Mouse (Mus musculus): Measurements from ENCODE around the gene Hist1h2ak. TPM values are rescaled to one million over a fixed set of nuclear protein-coding genes. Genes with fewer than 3 reads are reported as not detected.

Hist1h2ak gene
- polyA plus RNA-seq, 1 experiment from 2014 or later, result 26.1 TPM

DNA sequence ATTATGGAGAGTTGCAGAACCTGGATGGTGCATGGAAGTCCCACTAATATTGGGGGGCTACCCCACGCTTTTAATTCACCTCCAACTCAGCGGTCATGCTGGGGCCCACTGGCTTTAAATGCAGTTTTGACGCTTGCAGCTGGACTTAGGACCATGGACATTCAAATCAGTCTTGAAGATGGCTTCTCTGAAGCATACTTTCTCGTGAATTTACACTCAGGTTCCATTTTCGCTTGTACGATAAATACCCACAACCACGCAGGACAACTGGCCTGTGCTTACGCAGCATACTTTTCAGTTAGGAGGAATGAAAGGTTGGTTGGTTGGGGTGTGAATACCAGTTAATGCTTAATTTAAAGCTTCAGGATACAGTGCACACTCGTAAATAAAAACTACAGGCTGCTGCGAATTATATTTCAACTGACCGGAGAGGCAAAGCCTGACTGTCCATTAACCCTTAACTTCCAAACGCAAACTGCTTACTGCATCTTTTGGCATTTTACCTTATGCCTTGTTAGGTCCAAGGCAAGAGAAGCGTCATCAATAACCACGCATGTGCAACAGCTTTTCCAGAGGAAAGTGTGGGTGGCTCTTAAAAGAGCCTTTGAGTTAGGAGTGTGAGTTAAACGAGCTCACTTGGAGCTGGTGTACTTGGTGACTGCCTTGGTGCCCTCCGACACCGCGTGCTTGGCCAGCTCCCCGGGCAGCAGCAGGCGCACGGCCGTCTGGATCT is 38.3 kb downstream of the Hist1h2ak start:
- peak overlapping the region; percentile 69 for H3K4me2 ChIP-seq
- H3K27me3 ChIP-seq, result no peaks in the 10 kb centered on the region
- H3K9me3 ChIP-seq, result no peaks in the 10 kb centered on the region
- H3K4me1 ChIP-seq, result peaks cover 22% of the 10 kb centered on the region
- H3K9ac ChIP-seq, result peak overlapping the region; percentile 28; the same call in 1 of the 2 replicates
- no peaks in the 10 kb centered on the region for H3K36me3 ChIP-seq
- no peak for ATAC-seq (ENCODE audit: insufficient number of reproducible peaks, low FRiP score, low TSS enrichment, low read depth)
- H3K4me3 ChIP-seq, result peak overlapping the region; percentile 44
- under 1% methylated on average over 22 of the region's 22 CpGs for WGBS
- H3K27ac ChIP-seq, result peak overlapping the region; percentile 89

DNA sequence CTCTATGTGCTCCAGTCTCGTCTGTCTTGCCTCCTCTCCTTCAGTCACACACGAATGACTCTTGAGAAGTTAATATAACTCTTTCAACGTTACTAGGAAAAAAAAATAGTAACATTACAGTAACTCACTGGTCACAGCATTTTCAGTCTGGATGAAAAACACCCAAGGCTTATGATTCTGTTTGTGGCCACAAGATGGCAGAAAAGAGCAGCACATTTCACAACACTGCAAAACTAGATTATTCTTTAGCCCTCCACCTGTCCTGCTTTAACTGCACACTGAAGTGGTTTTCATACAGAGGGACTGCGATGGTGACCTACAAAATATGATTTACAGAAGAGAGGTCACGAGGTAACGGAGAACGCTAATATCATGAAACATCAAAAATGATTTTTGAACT is 38.9 kb downstream of the Hist1h2ak start:
- peak overlapping the region; percentile 44 for H3K4me3 ChIP-seq
- no peak overlapping the region for H3K9ac ChIP-seq
- no peaks in the 10 kb centered on the region for H3K27me3 ChIP-seq
- 2% methylated on average over 7 of the region's 7 CpGs for WGBS
- H3K36me3 ChIP-seq, result no peaks in the 10 kb centered on the region
- H3K9me3 ChIP-seq, result no peaks in the 10 kb centered on the region
- H3K4me1 ChIP-seq, result peaks cover 22% of the 10 kb centered on the region
- H3K4me2 ChIP-seq, result peak overlapping the region; percentile 69
- no peak for ATAC-seq (ENCODE audit: insufficient number of reproducible peaks, low FRiP score, low TSS enrichment, low read depth)
- H3K27ac ChIP-seq, result peak overlapping the region; percentile 89

DNA sequence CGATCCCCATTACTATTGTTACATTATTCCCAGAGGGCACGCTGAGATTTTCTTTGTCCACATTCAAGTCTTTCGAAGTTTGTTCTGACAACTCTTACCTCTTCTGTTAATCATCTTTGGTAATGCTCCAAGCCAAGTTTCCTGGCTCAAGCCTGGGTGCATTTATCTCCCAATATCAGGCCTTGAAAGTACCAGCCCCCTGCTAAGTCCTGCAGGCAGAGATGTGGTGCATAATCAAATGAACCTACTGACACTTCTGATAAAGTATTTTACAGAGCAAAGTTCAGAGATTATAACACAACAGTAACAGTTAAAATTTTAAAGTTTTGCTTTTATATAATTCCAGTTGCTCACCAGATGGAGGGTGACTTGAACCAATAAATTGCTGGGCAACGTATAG is 41.9 kb downstream of the Hist1h2ak start:
- H3K4me2 ChIP-seq, result peak overlapping the region; percentile 52
- H3K27ac ChIP-seq, result no peak overlapping the region; the same call in 1 of the 2 replicates
- no peaks in the 10 kb centered on the region for H3K27me3 ChIP-seq
- no peaks in the 10 kb centered on the region for H3K9me3 ChIP-seq
- no peak for ATAC-seq (ENCODE audit: insufficient number of reproducible peaks, low FRiP score, low TSS enrichment, low read depth)
- H3K4me3 ChIP-seq, result peak overlapping the region; percentile 68
- H3K36me3 ChIP-seq, result no peaks in the 10 kb centered on the region
- peaks cover 9% of the 10 kb centered on the region for H3K4me1 ChIP-seq
- H3K9ac ChIP-seq, result no peak overlapping the region
- WGBS, result 28% methylated on average over 4 of the region's 4 CpGs

DNA sequence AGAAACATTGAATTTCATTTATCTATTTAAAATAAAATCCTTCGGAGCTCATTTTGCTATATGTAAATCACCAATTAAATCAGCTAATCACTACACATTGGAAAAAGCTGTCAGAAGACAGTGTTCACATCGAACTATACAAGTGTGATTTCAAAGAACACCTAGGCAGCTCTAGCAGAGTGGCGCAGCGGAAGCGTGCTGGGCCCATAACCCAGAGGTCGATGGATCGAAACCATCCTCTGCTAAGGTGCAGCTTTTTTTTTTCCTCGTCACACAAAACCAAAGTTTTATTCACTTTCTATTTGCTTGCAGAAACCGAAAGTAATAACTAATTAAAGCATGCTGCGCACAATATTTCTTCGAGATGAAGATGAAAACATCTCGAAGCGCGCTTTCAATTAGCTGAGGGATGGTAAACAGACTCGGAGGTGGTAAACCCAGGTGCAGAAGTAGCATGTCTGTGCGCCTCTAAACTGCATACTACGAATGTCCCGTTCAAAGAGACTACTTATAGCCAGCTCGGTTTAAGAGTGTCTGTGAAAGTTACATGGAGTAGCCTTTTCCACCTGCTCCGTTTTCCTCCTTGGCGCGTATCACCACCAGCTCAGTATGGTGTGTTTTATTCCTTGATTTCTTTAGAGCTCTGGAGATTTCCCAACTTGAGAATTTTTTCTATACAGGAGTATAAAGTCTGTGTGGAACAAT is 42.7 kb downstream of the Hist1h2ak start:
- ATAC-seq (ENCODE audit: insufficient number of reproducible peaks, low FRiP score, low TSS enrichment, low read depth), result peak; percentile 81
- Histone ChIP-seq H3K9ac (0 out of 2 replicates have a peak overlapping the region, but pooled peaks have one; percentile 18), H3K4me2 (peak overlapping the region; percentile 52), H3K27ac (peak overlapping the region; percentile 68), H3K36me3 (no peaks in the 10 kb centered on the region), H3K27me3 (no peaks in the 10 kb centered on the region), H3K4me1 (peaks cover 9% of the 10 kb centered on the region), H3K4me3 (peak overlapping the region; percentile 68), H3K9me3 (no peaks in the 10 kb centered on the region)
- 3% methylated on average over 22 of the region's 22 CpGs for WGBS

DNA sequence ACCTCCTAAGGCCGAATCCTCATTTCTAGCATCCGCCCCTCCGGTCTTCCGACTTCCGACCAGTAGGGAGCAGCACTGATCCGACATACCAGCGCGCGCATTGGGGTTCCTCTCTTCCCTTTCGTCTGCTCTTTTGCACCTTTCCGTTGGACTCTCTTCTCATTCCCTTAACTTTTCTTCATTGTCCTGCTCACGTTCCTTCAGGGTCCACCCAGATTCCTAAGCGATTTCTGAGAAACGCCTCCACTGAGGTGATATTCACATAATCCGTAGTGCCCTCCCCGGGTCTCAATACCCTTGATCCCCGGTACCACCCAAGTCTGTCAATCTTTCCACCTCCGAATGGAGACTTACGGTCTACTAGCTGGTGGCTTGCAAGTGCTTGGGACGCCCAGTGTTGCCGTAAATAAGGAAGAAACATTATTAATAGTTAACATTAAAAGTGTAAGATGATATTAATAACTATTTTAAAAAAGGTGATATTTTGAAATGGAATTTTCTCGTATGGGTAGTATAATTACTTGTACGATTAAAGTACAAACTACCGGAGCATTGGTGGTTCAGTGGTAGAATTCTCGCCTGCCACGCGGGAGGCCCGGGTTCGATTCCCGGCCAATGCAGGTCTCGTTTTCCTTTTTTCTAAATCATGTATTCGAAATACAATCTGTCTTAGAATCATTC is 43.5 kb downstream of the Hist1h2ak start:
- H3K36me3 ChIP-seq, result no peaks in the 10 kb centered on the region
- peak overlapping the region; percentile 91 for H3K27ac ChIP-seq
- no peaks in the 10 kb centered on the region for H3K9me3 ChIP-seq
- peaks cover 4% of the 10 kb centered on the region for H3K4me1 ChIP-seq
- under 1% methylated on average over 32 of the region's 32 CpGs for WGBS
- no peaks in the 10 kb centered on the region for H3K27me3 ChIP-seq
- H3K9ac ChIP-seq, result peak overlapping the region; percentile 44; the same call in 1 of the 2 replicates
- peak overlapping the region; percentile 68 for H3K4me3 ChIP-seq
- peak overlapping the region; percentile 30; the same call in 1 of the 2 replicates for H3K4me2 ChIP-seq
- peak; percentile 83 for ATAC-seq (ENCODE audit: insufficient number of reproducible peaks, low FRiP score, low TSS enrichment, low read depth)

DNA sequence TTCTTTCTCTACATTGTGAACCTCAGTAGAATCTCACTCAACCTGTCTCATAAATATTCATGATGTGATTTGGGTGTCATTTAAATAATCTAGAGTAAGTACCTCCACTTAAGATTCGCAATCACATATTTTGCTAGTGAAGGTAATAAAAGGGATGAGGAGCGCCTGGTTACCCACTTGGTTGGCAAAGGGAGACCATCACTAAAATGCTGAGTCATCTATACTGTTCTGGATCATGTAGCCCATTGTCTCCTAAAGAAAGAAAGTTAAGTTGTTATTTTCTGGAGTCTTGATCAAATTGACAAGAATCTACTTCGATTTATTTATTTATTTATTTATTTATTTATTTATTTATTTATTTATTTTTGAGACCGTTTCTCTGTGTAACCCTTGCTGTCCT is 47.0 kb downstream of the Hist1h2ak start:
- Histone ChIP-seq H3K36me3 (no peaks in the 10 kb centered on the region), H3K27ac (no peak overlapping the region), H3K4me2 (no peak overlapping the region), H3K4me3 (no peak overlapping the region), H3K4me1 (no peaks in the 10 kb centered on the region), H3K9ac (no peak overlapping the region), H3K27me3 (no peaks in the 10 kb centered on the region), H3K9me3 (no peaks in the 10 kb centered on the region)
- WGBS, result 73% methylated on average over 4 of the region's 4 CpGs
- ATAC-seq (ENCODE audit: insufficient number of reproducible peaks, low FRiP score, low TSS enrichment, low read depth), result no peak

Small RNAs within 50 kb of the gene (microRNA-seq; reads per million reads assigned to microRNA genes)
- gene Gm44346 (not detected), gene Gm44357 (not detected), gene Gm44367 (not detected), gene Gm44454 (not detected)

Other genes with a start within 250 kb of the Hist1h2ak start
- gene Zkscan8, start 222.7 kb downstream of the Hist1h2ak start, polyA plus RNA-seq (2015; fragmentation: Nextera tagmentation; extraction: Ambion mirVana), result 6.1 TPM in 2 replicates
- gene Olfr1366, start 211.0 kb downstream of the Hist1h2ak start, polyA plus RNA-seq (2015; fragmentation: Nextera tagmentation; extraction: Ambion mirVana), result 0.17 and 0.18 TPM in 2 replicates
- gene Olfr1535, start 193.9 kb downstream of the Hist1h2ak start, polyA plus RNA-seq (2015; fragmentation: Nextera tagmentation; extraction: Ambion mirVana), result not detected in 2 replicates
- not detected in 2 replicates for gene Olfr1364, start 172.1 kb downstream of the Hist1h2ak start, polyA plus RNA-seq (2015; fragmentation: Nextera tagmentation; extraction: Ambion mirVana)
- gene Olfr1362, start 139.8 kb downstream of the Hist1h2ak start, polyA plus RNA-seq (2015; fragmentation: Nextera tagmentation; extraction: Ambion mirVana), result not detected in 2 replicates
- not detected in 2 replicates for gene Olfr11, start 111.3 kb downstream of the Hist1h2ak start, polyA plus RNA-seq (2015; fragmentation: Nextera tagmentation; extraction: Ambion mirVana)
- gene Olfr1361, start 90.4 kb downstream of the Hist1h2ak start, polyA plus RNA-seq (2015; fragmentation: Nextera tagmentation; extraction: Ambion mirVana), result not detected in 2 replicates
- not detected in 2 replicates for gene Olfr1360, start 76.4 kb downstream of the Hist1h2ak start, polyA plus RNA-seq (2015; fragmentation: Nextera tagmentation; extraction: Ambion mirVana)
- gene Olfr1359, start 55.7 kb downstream of the Hist1h2ak start, polyA plus RNA-seq (2015; fragmentation: Nextera tagmentation; extraction: Ambion mirVana), result not detected in 2 replicates
- gene Hist1h2bl, start 37.7 kb downstream of the Hist1h2ak start, polyA plus RNA-seq (2015; fragmentation: Nextera tagmentation; extraction: Ambion mirVana), result 0.96 and 1.2 TPM in 2 replicates
- gene Hist1h2ai, start 37.4 kb downstream of the Hist1h2ak start, polyA plus RNA-seq (2015; fragmentation: Nextera tagmentation; extraction: Ambion mirVana), result 17.1 and 23.9 TPM in 2 replicates
- gene Hist1h3h, start 36.2 kb downstream of the Hist1h2ak start, polyA plus RNA-seq (2015; fragmentation: Nextera tagmentation; extraction: Ambion mirVana), result 3.5 and 7.6 TPM in 2 replicates
- gene Hist1h2bm, start 31.8 kb downstream of the Hist1h2ak start, polyA plus RNA-seq (2015; fragmentation: Nextera tagmentation; extraction: Ambion mirVana), result 2.5 and 4.5 TPM in 2 replicates
- 1.1 and 1.2 TPM in 2 replicates for gene Hist1h4j, start 18.8 kb downstream of the Hist1h2ak start, polyA plus RNA-seq (2015; fragmentation: Nextera tagmentation; extraction: Ambion mirVana)
- 4.1 TPM in 1 of 2 replicates, not detected in the other for gene Hist1h4k, start 3.3 kb downstream of the Hist1h2ak start, polyA plus RNA-seq (2015; fragmentation: Nextera tagmentation; extraction: Ambion mirVana)
- 4.2 TPM in 1 of 2 replicates, not detected in the other for gene Hist1h2bn, start 296 bp upstream of the Hist1h2ak start, polyA plus RNA-seq (2015; fragmentation: Nextera tagmentation; extraction: Ambion mirVana)
- 21.1 and 23.5 TPM in 2 replicates for gene Hist1h1b, start 26.8 kb upstream of the Hist1h2ak start, polyA plus RNA-seq (2015; fragmentation: Nextera tagmentation; extraction: Ambion mirVana)
- 81.7 and 109 TPM in 2 replicates for gene Hist1h3i, start 29.5 kb upstream of the Hist1h2ak start, polyA plus RNA-seq (2015; fragmentation: Nextera tagmentation; extraction: Ambion mirVana)
- gene Hist1h2an, start 33.4 kb upstream of the Hist1h2ak start, polyA plus RNA-seq (2015; fragmentation: Nextera tagmentation; extraction: Ambion mirVana), result 3.5 and 4.6 TPM in 2 replicates
- gene Hist1h2bp, start 33.6 kb upstream of the Hist1h2ak start, polyA plus RNA-seq (2015; fragmentation: Nextera tagmentation; extraction: Ambion mirVana), result 1.00 TPM in 1 of 2 replicates, not detected in the other
- gene Hist1h2bq, start 56.4 kb upstream of the Hist1h2ak start, polyA plus RNA-seq (2015; fragmentation: Nextera tagmentation; extraction: Ambion mirVana), result 11.7 and 18.0 TPM in 2 replicates
- 1.9 TPM in 1 of 2 replicates, not detected in the other for gene Hist1h2ao, start 56.6 kb upstream of the Hist1h2ak start, polyA plus RNA-seq (2015; fragmentation: Nextera tagmentation; extraction: Ambion mirVana)
- gene Hist1h4m, start 57.9 kb upstream of the Hist1h2ak start, polyA plus RNA-seq (2015; fragmentation: Nextera tagmentation; extraction: Ambion mirVana), result not detected in 2 replicates
- 9.4 and 12.8 TPM in 2 replicates for gene Hist1h4n, start 78.4 kb upstream of the Hist1h2ak start, polyA plus RNA-seq (2015; fragmentation: Nextera tagmentation; extraction: Ambion mirVana)
- gene Hist1h2ap, start 79.7 kb upstream of the Hist1h2ak start, polyA plus RNA-seq (2015; fragmentation: Nextera tagmentation; extraction: Ambion mirVana), result 2,482 and 2,904 TPM in 2 replicates
- gene Hist1h2br, start 79.9 kb upstream of the Hist1h2ak start, polyA plus RNA-seq (2015; fragmentation: Nextera tagmentation; extraction: Ambion mirVana), result 12.5 and 17.9 TPM in 2 replicates
- gene Zfp184, start 191.3 kb upstream of the Hist1h2ak start, polyA plus RNA-seq (2015; fragmentation: Nextera tagmentation; extraction: Ambion mirVana), result 7.8 and 8.8 TPM in 2 replicates
- gene Pom121l2, start 227.4 kb upstream of the Hist1h2ak start, polyA plus RNA-seq (2015; fragmentation: Nextera tagmentation; extraction: Ambion mirVana), result 0.15 and 0.20 TPM in 2 replicates